In the genomic region with DNA sequence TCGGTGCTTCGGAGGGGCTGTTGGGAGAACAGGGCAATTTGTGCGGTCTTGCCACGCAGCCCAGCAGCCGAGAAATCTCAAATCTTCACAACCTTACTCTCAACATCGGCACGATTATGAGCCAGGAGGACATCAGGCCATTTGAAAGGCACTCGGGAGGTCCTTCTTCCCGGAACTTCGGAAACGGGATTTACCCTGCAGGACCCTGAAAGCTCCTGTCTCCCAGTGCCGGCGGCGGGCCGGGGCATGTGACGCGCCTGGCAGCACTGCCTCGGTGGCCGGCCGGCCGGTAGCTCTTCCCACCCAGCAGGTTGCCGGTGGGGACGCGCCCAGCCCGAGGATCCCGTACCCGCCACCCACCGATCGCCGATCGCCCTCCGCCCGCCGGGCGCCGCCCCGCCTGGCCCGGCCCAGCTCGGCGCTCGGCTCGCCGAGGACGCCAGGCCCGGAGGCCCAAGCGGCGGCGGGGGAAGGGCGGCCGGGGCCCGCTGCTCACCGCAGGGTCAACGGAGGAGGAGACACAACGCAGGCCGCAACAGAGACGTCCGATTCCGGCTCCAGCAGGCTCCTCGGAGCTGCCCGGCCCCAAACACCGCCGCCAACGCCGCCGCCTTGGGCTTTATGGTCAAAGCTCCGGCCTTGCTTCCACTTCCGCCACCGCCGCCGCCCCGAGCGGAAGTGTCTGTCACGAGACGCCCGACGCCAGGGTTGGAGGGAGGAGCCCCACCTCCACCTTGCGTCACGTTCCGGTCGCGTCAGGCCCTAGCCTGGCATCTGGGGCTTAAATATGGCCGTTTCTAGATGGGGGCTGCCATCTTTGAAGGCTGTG, we compare ENCODE assay signal across 8 mouse cellular contexts. TPM values are rescaled to one million over a fixed set of nuclear protein-coding genes. Genes with fewer than 3 reads are reported as not detected.
DNase-seq lines count a peak whose midpoint lies in the region; ATAC-seq and TF ChIP-seq lines count a peak whose summit lies in the region.

A gene (minus strand): TSS at position 694 of the 829 bp plus-strand sequence.

- no peaks in the 10 kb centered on the region for H3K36me3 ChIP-seq in hindbrain, embryonic 13.5 days

- under 1% methylated on average over 38 of the region's 82 CpGs for WGBS in hindbrain, embryonic 13.5 days

- peak within 1 kb of the TSS; percentile 92 for H3K27ac ChIP-seq in hindbrain, embryonic 13.5 days

- peak within 1 kb of the TSS; percentile 98 for H3K4me2 ChIP-seq in hindbrain, embryonic 13.5 days

- DNase-seq in Patski (ENCODE audit: low read depth, low spot score), result peak; percentile 59
- peak; percentile 96 for DNase-seq in cerebellum, postnatal 14 days
- DNase-seq in frontal cortex, postnatal 14 days (ENCODE audit: low spot score in 2 of 2), result peak; percentile 93 to 96
- peak; percentile 86 to 90 for DNase-seq in layer of hippocampus, postnatal 25 days (ENCODE audit: extremely low spot score in 1 of 2, low spot score in 1 of 2)
- peak; percentile 98 for DNase-seq in lung, postnatal 25 days (ENCODE audit: low spot score)
- peak; percentile 95 for DNase-seq in retina, embryonic 14.5 days (ENCODE audit: low spot score)
- DNase-seq in thymus, postnatal 4 days, result peak; percentile 92

- in situ Hi-C loops in Patski (cut with MboI; ENCODE audit: low pct_unique_long_range_greater_than_20kb), result no loop called here

- H3K9me3 ChIP-seq in hindbrain, embryonic 13.5 days, result no peaks in the 10 kb centered on the region

- peak within 1 kb of the TSS; percentile 97 for H3K4me3 ChIP-seq in hindbrain, embryonic 13.5 days

- POLR2A ChIA-PET in Patski (lab: Charles Lee), result interaction anchor here (0.8 to 1.4 kb wide), 4 partner anchors 9 to 72 kb away, joined by 3 to 4 read pairs (median 3); no protein-coding TSS in a partner anchor

- peak; percentile 90 for ATAC-seq in Patski
- peak; percentile 99 for ATAC-seq in hindbrain, embryonic 13.5 days (ENCODE audit: low FRiP score)

- H3K4me1 ChIP-seq in hindbrain, embryonic 13.5 days (replicated peaks), result peaks cover 35% of the 10 kb centered on the region

- peak within 1 kb of the TSS; percentile 98 for H3K9ac ChIP-seq in hindbrain, embryonic 13.5 days

- no peak for TF ChIP-seq CTCF in Patski (IDR thresholded peaks at IDR 0.05)

- CTCF ChIA-PET in Patski (lab: Charles Lee), result interaction anchor here (1.3 kb wide), 1 partner anchor 16 kb away, joined by 3 read pairs; no protein-coding TSS in a partner anchor

- no peaks in the 10 kb centered on the region for H3K27me3 ChIP-seq in Patski
- peaks cover 21% of the 10 kb centered on the region for H3K27me3 ChIP-seq in hindbrain, embryonic 13.5 days

RNA-seq across cellular contexts. Expression of the gene that starts here (rescaled TPM):
- polyA plus RNA-seq in Patski (2021), result 345 TPM
- polyA plus RNA-seq in hindbrain, embryonic 13.5 days (2015; fragmentation: Nextera tagmentation; extraction: Ambion mirVana), result 290 and 303 TPM in 2 replicates
- 100 to 1,000 TPM; 327 to 360 TPM for total RNA-seq in layer of hippocampus, postnatal 25 days (2021)

Comparison
In these comparisons a context has a peak if more than half of its experiments do, and no peak if none do; other contexts are left out.
1. Peak in every context shown above with its lines: DNase-seq, ATAC-seq, H3K4me3 ChIP-seq and H3K27ac ChIP-seq.